Mouse (Mus musculus): ENCODE data around the gene Sult2b1.

DNA sequence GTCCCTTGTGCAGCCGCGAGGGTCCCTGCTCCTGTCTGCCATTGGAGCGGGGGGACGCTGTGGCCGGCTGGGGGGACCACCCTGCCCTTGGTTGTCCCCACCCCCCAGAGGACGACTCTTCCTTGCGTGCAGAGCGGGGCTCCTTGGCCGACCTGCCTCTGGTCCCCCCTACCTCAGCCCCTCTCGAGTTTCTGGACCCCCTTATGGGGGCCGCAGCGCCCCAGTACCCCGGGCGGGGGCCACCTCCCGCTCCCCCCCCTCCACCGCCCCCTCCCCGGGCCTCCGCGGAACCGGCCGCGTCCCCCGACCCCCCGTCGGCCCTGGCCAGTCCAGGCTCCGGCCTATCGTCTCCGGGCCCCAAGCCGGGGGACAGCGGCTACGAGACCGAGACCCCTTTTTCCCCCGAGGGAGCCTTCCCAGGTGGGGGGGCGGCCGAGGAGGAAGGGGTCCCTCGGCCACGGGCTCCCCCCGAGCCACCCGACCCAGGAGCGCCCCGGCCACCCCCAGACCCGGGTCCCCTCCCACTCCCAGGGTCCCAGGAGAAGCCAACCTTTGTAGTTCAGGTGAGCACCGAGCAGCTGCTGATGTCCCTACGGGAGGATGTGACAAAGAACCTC is 9.6 kb upstream of the Sult2b1 start:
- TF ChIP-seq POLR2A (IDR thresholded peaks at IDR 0.05; ENCODE audit: borderline replicate concordance, extremely low read depth, low read depth, low read length) = no peak
- no peak for TF ChIP-seq CTCF (IDR thresholded peaks at IDR 0.05; ENCODE audit: insufficient read depth, low read length)
